Mouse (Mus musculus): ENCODE results near the gene Cck. TPM values are rescaled to one million over a fixed set of nuclear protein-coding genes. Genes with fewer than 3 reads are reported as not detected.

The Cck gene
- 4.3 and 5.0 TPM in 2 replicates for polyA plus RNA-seq (2014; fragmentation: Nextera tagmentation; extraction: Ambion mirVana)

GRCm38 (mm10) chr9:121495529-121495928 is at the start of gene Cck:
Gene Cck (minus strand): TSS chr9:121495694.
- Histone ChIP-seq H3K9me3 (ENCODE audit: control insufficient read depth, low read length) (no peaks in the 10 kb centered on the region), H3K9ac (ENCODE audit: low read depth, low read length) (no peak within 1 kb of the TSS), H3K27me3 (ENCODE audit: control insufficient read depth, insufficient read depth, low read length) (peaks cover 51% of the 10 kb centered on the region), H3K4me1 (ENCODE audit: control insufficient read depth, insufficient read depth, low read length) (0 out of 2 replicates have a peak, but pooled peaks cover 5% of the 10 kb centered on the region), H3K36me3 (ENCODE audit: control insufficient read depth, insufficient read depth, low read length) (no peaks in the 10 kb centered on the region), H3K27ac (ENCODE audit: low read depth, low read length) (no peak within 1 kb of the TSS), H3K4me3 (ENCODE audit: low read length) (peak within 1 kb of the TSS; percentile 32), H3K4me2 (replicated peaks; ENCODE audit: low read depth, low read length) (peak within 1 kb of the TSS; percentile 43)
- 2% methylated on average over 12 of the region's 12 CpGs for WGBS
- peak; percentile 72 for ATAC-seq (ENCODE audit: low FRiP score, low TSS enrichment)

- H3K4me2 ChIP-seq (replicated peaks; ENCODE audit: low read depth, low read length), result no peak overlapping the region
- H3K27ac ChIP-seq (ENCODE audit: low read depth, low read length), result no peak overlapping the region
- H3K27me3 ChIP-seq (ENCODE audit: control insufficient read depth, insufficient read depth, low read length), result no peaks in the 10 kb centered on the region
- H3K9ac ChIP-seq (ENCODE audit: low read depth, low read length), result no peak overlapping the region
- ATAC-seq (ENCODE audit: low FRiP score, low TSS enrichment), result no peak
- H3K4me1 ChIP-seq (ENCODE audit: control insufficient read depth, insufficient read depth, low read length), result no peaks in the 10 kb centered on the region
- 0 out of 2 replicates have a peak, but pooled peaks cover 4% of the 10 kb centered on the region for H3K9me3 ChIP-seq (ENCODE audit: control insufficient read depth, low read length)
- H3K36me3 ChIP-seq (ENCODE audit: control insufficient read depth, insufficient read depth, low read length), result no peaks in the 10 kb centered on the region
- no peak overlapping the region for H3K4me3 ChIP-seq (ENCODE audit: low read length)
Observed at GRCm38 (mm10) chr9:121541530-121541929, 46.0 kb upstream of the Cck start.

- 84% methylated on average over 9 of the region's 9 CpGs for WGBS
Observed at GRCm38 (mm10) chr9:121532626-121533025, 37.1 kb upstream of the Cck start.

GRCm38 (mm10) chr9:121528605-121529357 is 33.3 kb upstream of the Cck start:
- WGBS, result 37% methylated on average over 8 of the region's 8 CpGs
- no peak overlapping the region for H3K4me3 ChIP-seq (ENCODE audit: low read length)
- no peaks in the 10 kb centered on the region for H3K36me3 ChIP-seq (ENCODE audit: control insufficient read depth, insufficient read depth, low read length)
- H3K9ac ChIP-seq (ENCODE audit: low read depth, low read length), result no peak overlapping the region
- no peaks in the 10 kb centered on the region for H3K27me3 ChIP-seq (ENCODE audit: control insufficient read depth, insufficient read depth, low read length)
- no peaks in the 10 kb centered on the region; the same call in 1 of the 2 replicates for H3K4me1 ChIP-seq (ENCODE audit: control insufficient read depth, insufficient read depth, low read length)
- no peak overlapping the region for H3K4me2 ChIP-seq (replicated peaks; ENCODE audit: low read depth, low read length)
- no peaks in the 10 kb centered on the region for H3K9me3 ChIP-seq (ENCODE audit: control insufficient read depth, low read length)
- H3K27ac ChIP-seq (ENCODE audit: low read depth, low read length), result no peak overlapping the region
- peak; percentile 88 for ATAC-seq (ENCODE audit: low FRiP score, low TSS enrichment)

More at GRCm38 (mm10) chr9:121532626-121533025, 37.1 kb upstream of the Cck start:
- H3K27me3 ChIP-seq (ENCODE audit: control insufficient read depth, insufficient read depth, low read length), result no peaks in the 10 kb centered on the region
- H3K27ac ChIP-seq (ENCODE audit: low read depth, low read length), result no peak overlapping the region
- no peak overlapping the region for H3K9ac ChIP-seq (ENCODE audit: low read depth, low read length)
- ATAC-seq (ENCODE audit: low FRiP score, low TSS enrichment), result no peak
- no peak overlapping the region for H3K4me3 ChIP-seq (ENCODE audit: low read length)
- peaks cover 5% of the 10 kb centered on the region; the same call in 1 of the 2 replicates for H3K9me3 ChIP-seq (ENCODE audit: control insufficient read depth, low read length)
- no peaks in the 10 kb centered on the region for H3K36me3 ChIP-seq (ENCODE audit: control insufficient read depth, insufficient read depth, low read length)
- no peak overlapping the region for H3K4me2 ChIP-seq (replicated peaks; ENCODE audit: low read depth, low read length)
- no peaks in the 10 kb centered on the region; the same call in 1 of the 2 replicates for H3K4me1 ChIP-seq (ENCODE audit: control insufficient read depth, insufficient read depth, low read length)

GRCm38 (mm10) chr9:121526171-121526570 is 30.7 kb upstream of the Cck start:
- WGBS, result 85% methylated on average over 6 of the region's 6 CpGs
- H3K27me3 ChIP-seq (ENCODE audit: control insufficient read depth, insufficient read depth, low read length), result no peaks in the 10 kb centered on the region
- no peak overlapping the region for H3K9ac ChIP-seq (ENCODE audit: low read depth, low read length)
- no peak for ATAC-seq (ENCODE audit: low FRiP score, low TSS enrichment)
- H3K27ac ChIP-seq (ENCODE audit: low read depth, low read length), result no peak overlapping the region
- H3K4me3 ChIP-seq (ENCODE audit: low read length), result no peak overlapping the region
- H3K36me3 ChIP-seq (ENCODE audit: control insufficient read depth, insufficient read depth, low read length), result no peaks in the 10 kb centered on the region
- no peaks in the 10 kb centered on the region; the same call in 1 of the 2 replicates for H3K4me1 ChIP-seq (ENCODE audit: control insufficient read depth, insufficient read depth, low read length)
- H3K4me2 ChIP-seq (replicated peaks; ENCODE audit: low read depth, low read length), result no peak overlapping the region
- H3K9me3 ChIP-seq (ENCODE audit: control insufficient read depth, low read length), result no peaks in the 10 kb centered on the region

- no peaks in the 10 kb centered on the region for H3K36me3 ChIP-seq (ENCODE audit: control insufficient read depth, insufficient read depth, low read length)
- no peak overlapping the region for H3K4me2 ChIP-seq (replicated peaks; ENCODE audit: low read depth, low read length)
- H3K27me3 ChIP-seq (ENCODE audit: control insufficient read depth, insufficient read depth, low read length), result no peaks in the 10 kb centered on the region
- H3K4me3 ChIP-seq (ENCODE audit: low read length), result no peak overlapping the region
- no peaks in the 10 kb centered on the region for H3K4me1 ChIP-seq (ENCODE audit: control insufficient read depth, insufficient read depth, low read length)
- ATAC-seq (ENCODE audit: low FRiP score, low TSS enrichment), result no peak
- H3K9me3 ChIP-seq (ENCODE audit: control insufficient read depth, low read length), result no peaks in the 10 kb centered on the region
- no peak overlapping the region for H3K27ac ChIP-seq (ENCODE audit: low read depth, low read length)
- WGBS, result 71% methylated on average over 5 of the region's 5 CpGs
- H3K9ac ChIP-seq (ENCODE audit: low read depth, low read length), result no peak overlapping the region
Observed at GRCm38 (mm10) chr9:121520047-121520446, 24.6 kb upstream of the Cck start.

GRCm38 (mm10) chr9:121514462-121514861 is 19.0 kb upstream of the Cck start:
- 83% methylated on average over 5 of the region's 5 CpGs for WGBS
- Histone ChIP-seq H3K9me3 (ENCODE audit: control insufficient read depth, low read length) (no peaks in the 10 kb centered on the region), H3K36me3 (ENCODE audit: control insufficient read depth, insufficient read depth, low read length) (no peaks in the 10 kb centered on the region), H3K27me3 (ENCODE audit: control insufficient read depth, insufficient read depth, low read length) (no peaks in the 10 kb centered on the region), H3K9ac (ENCODE audit: low read depth, low read length) (no peak overlapping the region), H3K4me1 (ENCODE audit: control insufficient read depth, insufficient read depth, low read length) (no peaks in the 10 kb centered on the region), H3K4me3 (ENCODE audit: low read length) (no peak overlapping the region), H3K27ac (ENCODE audit: low read depth, low read length) (no peak overlapping the region), H3K4me2 (replicated peaks; ENCODE audit: low read depth, low read length) (no peak overlapping the region)
- no peak for ATAC-seq (ENCODE audit: low FRiP score, low TSS enrichment)

- Histone ChIP-seq H3K27me3 (ENCODE audit: control insufficient read depth, insufficient read depth, low read length) (no peaks in the 10 kb centered on the region), H3K4me1 (ENCODE audit: control insufficient read depth, insufficient read depth, low read length) (no peaks in the 10 kb centered on the region), H3K9ac (ENCODE audit: low read depth, low read length) (no peak overlapping the region), H3K4me3 (ENCODE audit: low read length) (no peak overlapping the region), H3K27ac (ENCODE audit: low read depth, low read length) (no peak overlapping the region), H3K36me3 (ENCODE audit: control insufficient read depth, insufficient read depth, low read length) (no peaks in the 10 kb centered on the region), H3K9me3 (ENCODE audit: control insufficient read depth, low read length) (no peaks in the 10 kb centered on the region), H3K4me2 (replicated peaks; ENCODE audit: low read depth, low read length) (no peak overlapping the region)
- no peak for ATAC-seq (ENCODE audit: low FRiP score, low TSS enrichment)
- WGBS, result 89% methylated on average over 4 of the region's 4 CpGs
Observed at GRCm38 (mm10) chr9:121511911-121512310, 16.4 kb upstream of the Cck start.

- no peak overlapping the region; the same call in 1 of the 2 replicates for H3K27ac ChIP-seq (ENCODE audit: low read depth, low read length)
- no peaks in the 10 kb centered on the region for H3K4me1 ChIP-seq (ENCODE audit: control insufficient read depth, insufficient read depth, low read length)
- H3K27me3 ChIP-seq (ENCODE audit: control insufficient read depth, insufficient read depth, low read length), result no peaks in the 10 kb centered on the region
- WGBS, result 74% methylated on average over 8 of the region's 8 CpGs
- ATAC-seq (ENCODE audit: low FRiP score, low TSS enrichment), result no peak
- H3K9me3 ChIP-seq (ENCODE audit: control insufficient read depth, low read length), result no peaks in the 10 kb centered on the region
- no peaks in the 10 kb centered on the region for H3K36me3 ChIP-seq (ENCODE audit: control insufficient read depth, insufficient read depth, low read length)
- no peak overlapping the region for H3K9ac ChIP-seq (ENCODE audit: low read depth, low read length)
- H3K4me2 ChIP-seq (replicated peaks; ENCODE audit: low read depth, low read length), result no peak overlapping the region
- no peak overlapping the region for H3K4me3 ChIP-seq (ENCODE audit: low read length)
Observed at GRCm38 (mm10) chr9:121506478-121507180, 11.1 kb upstream of the Cck start.
